Mouse (Mus musculus) embryonic facial prominence, embryonic 11.5 days (tissue): ENCODE measurements at regions not wholly inside any gene's neighbourhood (a gene's known extent, or its start where the extent isn't known, plus 50 kb on each side); places are given as distances from the start of the nearest gene placed in this dataset.

Source experiments
- ATAC-seq: fragments of 200-750 bp; cut with Nextera tagmentation; replicated peaks from 2 replicates; pipeline ENCODE4 v1.8.0; 2017; ENCODE audit warnings: low read depth; ENCODE audit not compliant: insufficient number of reproducible peaks, low FRiP score, low TSS enrichment
- DNase-seq: peaks from one replicate; pipeline ENCODE4 v3.0.0-alpha.2; 2015; ENCODE audit warnings: low spot score
- H3K27ac ChIP-seq: fragments of 300-500 bp; sonication (generic); replicated peaks from 2 replicates; pipeline ENCODE4 v1.5.1; 2014; ENCODE audit warnings: mild to moderate bottlenecking, low read depth, low read length, control low read depth
- H3K27me3 ChIP-seq: fragments of 300-500 bp; sonication (generic); 2 replicates; pipeline ENCODE4 v1.6.1; 2014; ENCODE audit warnings: mild to moderate bottlenecking, low read length, moderate library complexity, mixed read lengths; ENCODE audit not compliant: control insufficient read depth, insufficient read depth
- H3K36me3 ChIP-seq: fragments of 300-500 bp; sonication (generic); replicated peaks from 2 replicates; pipeline ENCODE4 v1.6.1; 2014; ENCODE audit warnings: low read depth, mild to moderate bottlenecking, low read length, moderate library complexity, mixed read lengths; ENCODE audit not compliant: control insufficient read depth, insufficient read depth
- H3K4me1 ChIP-seq: fragments of 300-500 bp; sonication (generic); 2 replicates; pipeline ENCODE4 v1.6.1; 2014; ENCODE audit warnings: low read length, mixed read lengths; ENCODE audit not compliant: control insufficient read depth, insufficient read depth
- H3K4me2 ChIP-seq: fragments of 300-500 bp; sonication (generic); 2 replicates; pipeline ENCODE4 v1.6.1; 2014; ENCODE audit warnings: low read depth, mild to moderate bottlenecking, control low read depth, low read length, moderate library complexity
- H3K4me3 ChIP-seq: fragments of 300-500 bp; sonication (generic); 2 replicates; pipeline ENCODE4 v1.5.1; 2014; ENCODE audit warnings: low read depth, low read length, control low read depth
- H3K9ac ChIP-seq: fragments of 300-500 bp; sonication (generic); replicated peaks from 2 replicates; pipeline ENCODE4 v1.6.1; 2014; ENCODE audit warnings: mild to moderate bottlenecking, control low read depth, low read length
- H3K9me3 ChIP-seq: fragments of 300-500 bp; sonication (generic); replicated peaks from 2 replicates; pipeline ENCODE4 v1.6.1; 2016; ENCODE audit warnings: mild to moderate bottlenecking, low read length, inconsistent platforms, mixed read lengths; ENCODE audit not compliant: control insufficient read depth
- WGBS: fragments of 180-500 bp; shearing (Covaris S2); extraction: QIAGEN DNeasy Blood & Tissue Kit; methylation state at CpG from one replicate; pipeline ENCODE4 v1.1.7; 2014; 5-methylcytosine and 5-hydroxymethylcytosine counted together

- ATAC-seq (peak; percentile 59; the same call in 1 of the 2 replicates), DNase-seq (no peak)
- 64% methylated on average over 6 of the region's 6 CpGs for WGBS
- no peak overlapping the region for H3K4me2 ChIP-seq
- no peaks in the 10 kb centered on the region for H3K4me1 ChIP-seq
- H3K4me3 ChIP-seq, result no peak overlapping the region
- no peaks in the 10 kb centered on the region for H3K36me3 ChIP-seq
- H3K9me3 ChIP-seq, result no peaks in the 10 kb centered on the region
- H3K27me3 ChIP-seq, result no peaks in the 10 kb centered on the region
- H3K27ac ChIP-seq, result no peak overlapping the region
- no peak overlapping the region for H3K9ac ChIP-seq
Observed at GRCm38 (mm10) chr1:108649588-108650378, 1060.0 kb downstream of the Serpinb8 start.

GRCm38 (mm10) chr1:108671026-108671425, 1081.2 kb downstream of the Serpinb8 start:
- H3K9me3 ChIP-seq, result no peaks in the 10 kb centered on the region
- 82% methylated on average over 2 of the region's 2 CpGs for WGBS
- no peak overlapping the region for H3K9ac ChIP-seq

More at GRCm38 (mm10) chr1:108671026-108671425, 1081.2 kb downstream of the Serpinb8 start:
- ATAC-seq (no peak), DNase-seq (no peak)
- H3K4me2 ChIP-seq, result no peak overlapping the region
- no peaks in the 10 kb centered on the region for H3K27me3 ChIP-seq
- no peak overlapping the region for H3K4me3 ChIP-seq
- no peaks in the 10 kb centered on the region for H3K36me3 ChIP-seq
- H3K27ac ChIP-seq, result no peak overlapping the region
- no peaks in the 10 kb centered on the region for H3K4me1 ChIP-seq
